ENCODE assay signal across 8 mouse cellular contexts in genomic region chr7:45644183-45644582, GRCm38 (mm10). TPM values are rescaled to one million over a fixed set of nuclear protein-coding genes. Genes with fewer than 3 reads are reported as not detected.
DNase-seq lines count a peak whose midpoint lies in the region; ATAC-seq and TF ChIP-seq lines count a peak whose summit lies in the region.
"Had no signal": no experiment of that assay in that cellular context is flagged by ENCODE, and none has a peak within 500 bp of the region (broad histone marks: within the 10 kb centered on the region; RNA-seq: fewer than 3 reads in every experiment).

No protein-coding gene starts in this region.

- H3K4me2 ChIP-seq in forebrain, embryonic 14.5 days (ENCODE audit: low read length) = peak overlapping the region; percentile 86
- H3K4me2 ChIP-seq in hindbrain, embryonic 15.5 days = peak overlapping the region; percentile 82
- H3K4me2 ChIP-seq in limb, embryonic 13.5 days (replicated peaks) = peak overlapping the region; percentile 80
- peak overlapping the region; percentile 78 for H3K4me2 ChIP-seq in neural tube, embryonic 15.5 days

- no peaks in the 10 kb centered on the region for H3K9me3 ChIP-seq in ES-E14 (ENCODE audit: control insufficient read depth, insufficient read depth, low read depth, low read length)
- no peaks in the 10 kb centered on the region for H3K9me3 ChIP-seq in forebrain, embryonic 14.5 days (replicated peaks; ENCODE audit: control insufficient read depth, low read length)
- no peaks in the 10 kb centered on the region for H3K9me3 ChIP-seq in hindbrain, embryonic 15.5 days
- H3K9me3 ChIP-seq in limb, embryonic 13.5 days = no peaks in the 10 kb centered on the region
- no peaks in the 10 kb centered on the region for H3K9me3 ChIP-seq in neural tube, embryonic 15.5 days (replicated peaks)

- H3K4me1 ChIP-seq in ES-E14 (ENCODE audit: control insufficient read depth in 2 of 2, insufficient read depth in 2 of 2, low read length in 2 of 2, poor library complexity in 1 of 2) = peaks cover 0 to 11% of the 10 kb centered on the region in 2 experiments; a peak in 1 of 4 replicates
- H3K4me1 ChIP-seq in forebrain, embryonic 14.5 days (ENCODE audit: control insufficient read depth, insufficient read depth, low read length) = peaks cover 11% of the 10 kb centered on the region
- H3K4me1 ChIP-seq in hindbrain, embryonic 15.5 days (replicated peaks) = peaks cover 31% of the 10 kb centered on the region
- H3K4me1 ChIP-seq in limb, embryonic 13.5 days = peaks cover 35% of the 10 kb centered on the region
- H3K4me1 ChIP-seq in neural tube, embryonic 15.5 days = peaks cover 34% of the 10 kb centered on the region
- H3K4me1 ChIP-seq in thymus, adult 2 months (replicated peaks; ENCODE audit: control insufficient read depth, insufficient read depth, low read length) = peaks cover 21% of the 10 kb centered on the region

- WGBS in forebrain, embryonic 14.5 days = 2% methylated on average over 18 of the region's 18 CpGs
- WGBS in hindbrain, embryonic 15.5 days = 3% methylated on average over 18 of the region's 18 CpGs
- WGBS in limb, embryonic 13.5 days = 4% methylated on average over 18 of the region's 18 CpGs
- WGBS in neural tube, embryonic 15.5 days = 5% methylated on average over 18 of the region's 18 CpGs
- 69% methylated on average over 18 of the region's 18 CpGs for WGBS in thymus, adult 2 months

- in situ Hi-C loops in ES-E14 (cut with MboI; ENCODE audit: low sequenced_read_pairs in 2 of 2, unreplicated experiment in 2 of 2) = no loop called here

- no peaks in the 10 kb centered on the region for H3K36me3 ChIP-seq in ES-E14 (ENCODE audit: control insufficient read depth, insufficient read depth, low read length, poor library complexity, severe bottlenecking)
- H3K36me3 ChIP-seq in forebrain, embryonic 14.5 days (ENCODE audit: control insufficient read depth, insufficient read depth, low read length) = no peaks in the 10 kb centered on the region
- H3K36me3 ChIP-seq in hindbrain, embryonic 15.5 days = no peaks in the 10 kb centered on the region
- no peaks in the 10 kb centered on the region for H3K36me3 ChIP-seq in limb, embryonic 13.5 days
- no peaks in the 10 kb centered on the region for H3K36me3 ChIP-seq in neural tube, embryonic 15.5 days
- no peaks in the 10 kb centered on the region for H3K36me3 ChIP-seq in thymus, adult 2 months (ENCODE audit: control insufficient read depth, insufficient read depth, low read length)

- H3K4me3 ChIP-seq in ES-E14 (ENCODE audit: insufficient read depth in 1 of 2, low read depth in 1 of 2, low read length in 2 of 2, poor library complexity in 1 of 2, severe bottlenecking in 1 of 2) = peak overlapping the region; percentile 25 to 77
- peak overlapping the region; percentile 24 for H3K4me3 ChIP-seq in forebrain, embryonic 14.5 days (ENCODE audit: low read depth, low read length)
- H3K4me3 ChIP-seq in hindbrain, embryonic 15.5 days = peak overlapping the region; percentile 49
- H3K4me3 ChIP-seq in limb, embryonic 13.5 days = peak overlapping the region; percentile 43
- H3K4me3 ChIP-seq in neural tube, embryonic 15.5 days (replicated peaks) = peak overlapping the region; percentile 52
- no peak overlapping the region for H3K4me3 ChIP-seq in thymus, adult 2 months (ENCODE audit: control insufficient read depth, insufficient read depth, low read length)

- no peak overlapping the region for H3K27ac ChIP-seq in ES-E14 (ENCODE audit: insufficient read depth, low read depth, low read length, poor library complexity, severe bottlenecking)
- peak overlapping the region; percentile 84 for H3K27ac ChIP-seq in forebrain, embryonic 14.5 days (ENCODE audit: low read depth, low read length)
- H3K27ac ChIP-seq in hindbrain, embryonic 15.5 days (replicated peaks) = peak overlapping the region; percentile 90
- peak overlapping the region; percentile 84 for H3K27ac ChIP-seq in limb, embryonic 13.5 days
- peak overlapping the region; percentile 92 for H3K27ac ChIP-seq in neural tube, embryonic 15.5 days (replicated peaks)
- H3K27ac ChIP-seq in thymus, adult 2 months (ENCODE audit: control insufficient read depth, insufficient read depth, low read length) = no peak overlapping the region

- no peak for TF ChIP-seq POLR2A in thymus, adult 2 months (IDR thresholded peaks at IDR 0.05; ENCODE audit: control insufficient read depth, extremely low read depth, insufficient read depth, low read length, poor library complexity)

- no peaks in the 10 kb centered on the region for H3K27me3 ChIP-seq in forebrain, embryonic 14.5 days (replicated peaks; ENCODE audit: control insufficient read depth, insufficient read depth, low read length)
- no peaks in the 10 kb centered on the region for H3K27me3 ChIP-seq in hindbrain, embryonic 15.5 days
- H3K27me3 ChIP-seq in limb, embryonic 13.5 days = no peaks in the 10 kb centered on the region
- no peaks in the 10 kb centered on the region for H3K27me3 ChIP-seq in neural tube, embryonic 15.5 days (replicated peaks)
- H3K27me3 ChIP-seq in thymus, adult 2 months (ENCODE audit: control insufficient read depth, insufficient read depth, low read length) = no peaks in the 10 kb centered on the region

- no peak for DNase-seq in ES-E14 (ENCODE audit: low read depth, low spot score)
- peak; percentile 96 for DNase-seq in brain, adult 2 months (ENCODE audit: low read depth, low spot score)
- DNase-seq in forebrain, embryonic 14.5 days (ENCODE audit: low spot score) = peak; percentile 69
- DNase-seq in thymus, adult 2 months = no peak

- ATAC-seq in forebrain, embryonic 14.5 days = peak; percentile 18
- peak; percentile 16 for ATAC-seq in hindbrain, embryonic 15.5 days (ENCODE audit: low FRiP score, low read depth)
- 0 out of 2 replicates have a peak, but pooled peaks have one; percentile 12 for ATAC-seq in limb, embryonic 13.5 days (ENCODE audit: low FRiP score, low read depth)
- peak; percentile 46 for ATAC-seq in neural tube, embryonic 15.5 days (ENCODE audit: low FRiP score)

- H3K9ac ChIP-seq in ES-E14 (ENCODE audit: insufficient read depth, low read depth, low read length, poor library complexity, severe bottlenecking) = no peak overlapping the region
- peak overlapping the region; percentile 49; the same call in 1 of the 2 replicates for H3K9ac ChIP-seq in forebrain, embryonic 14.5 days (ENCODE audit: low read length)
- peak overlapping the region; percentile 37 for H3K9ac ChIP-seq in hindbrain, embryonic 15.5 days
- peak overlapping the region; percentile 57 for H3K9ac ChIP-seq in limb, embryonic 13.5 days
- H3K9ac ChIP-seq in neural tube, embryonic 15.5 days (replicated peaks) = peak overlapping the region; percentile 33

- TF ChIP-seq CTCF in thymus, adult 2 months (IDR thresholded peaks at IDR 0.05; ENCODE audit: borderline replicate concordance, control insufficient read depth, extremely low read depth, insufficient read depth, low read length, poor library complexity) = no peak

TF ChIP-seq in ES-E14, 5 proteins besides CTCF, POLR2A, EP300 and RAD21:
- TF ChIP-seq ZNF384 (IDR thresholded peaks at IDR 0.05; ENCODE audit: low read depth, low read length) (no peak), CHD2 (IDR thresholded peaks at IDR 0.05; ENCODE audit: low read depth, low read length) (no peak), MAFK (IDR thresholded peaks at IDR 0.05; ENCODE audit: insufficient read depth, low read depth, low read length) (no peak), HCFC1 (IDR thresholded peaks at IDR 0.05; ENCODE audit: borderline replicate concordance, insufficient read depth, low read length) (no peak), ZC3H11A (IDR thresholded peaks at IDR 0.05; ENCODE audit: borderline replicate concordance, low read depth, low read length) (no peak)
TF ChIP-seq in ES-E14: peak in this region for 0.

RNA-seq across cellular contexts. Expression of gene Mamstr, which starts 4.4 kb away (rescaled TPM):
- total RNA-seq in ES-E14 (2012; rRNA removed) = 0.71 and 0.74 TPM in 2 replicates
- polyA plus RNA-seq in forebrain, embryonic 14.5 days (2014; fragmentation: Nextera tagmentation; extraction: Ambion mirVana) = 1.3 and 1.9 TPM in 2 replicates
- 4.0 and 5.2 TPM in 2 replicates for polyA plus RNA-seq in hindbrain, embryonic 15.5 days (2015; fragmentation: Nextera tagmentation; extraction: Ambion mirVana)
- 11.4 TPM in 2 replicates for polyA plus RNA-seq in limb, embryonic 13.5 days (2015; fragmentation: Nextera tagmentation; extraction: Ambion mirVana)
- 4.5 and 5.6 TPM in 2 replicates for polyA plus RNA-seq in neural tube, embryonic 15.5 days (2015; fragmentation: Nextera tagmentation; extraction: Ambion mirVana)
- polyA plus RNA-seq in thymus, adult 2 months (2012; rRNA removed) = 3.9 and 4.4 TPM in 2 replicates

RNA-seq across cellular contexts. Expression of gene Rasip1, which starts 16.9 kb away (rescaled TPM):
- 5.3 and 8.6 TPM in 2 replicates for total RNA-seq in ES-E14 (2012; rRNA removed)
- 7.3 and 9.7 TPM in 2 replicates for polyA plus RNA-seq in forebrain, embryonic 14.5 days (2014; fragmentation: Nextera tagmentation; extraction: Ambion mirVana)
- 20.2 and 24.3 TPM in 2 replicates for polyA plus RNA-seq in hindbrain, embryonic 15.5 days (2015; fragmentation: Nextera tagmentation; extraction: Ambion mirVana)
- polyA plus RNA-seq in limb, embryonic 13.5 days (2015; fragmentation: Nextera tagmentation; extraction: Ambion mirVana) = 7.7 and 9.5 TPM in 2 replicates
- polyA plus RNA-seq in neural tube, embryonic 15.5 days (2015; fragmentation: Nextera tagmentation; extraction: Ambion mirVana) = 15.4 and 17.6 TPM in 2 replicates
- polyA plus RNA-seq in thymus, adult 2 months (2012; rRNA removed) = 6.3 and 8.6 TPM in 2 replicates
- total RNA-seq: common myeloid progenitor, adult 5-6 weeks had no signal

RNA-seq across cellular contexts. Expression of gene Fut2, which starts 22.0 kb away (rescaled TPM):
- total RNA-seq in ES-E14 (2012; rRNA removed) = 0.27 and 0.37 TPM in 2 replicates
- 0.11 TPM in 1 of 2 replicates, not detected in the other for polyA plus RNA-seq in forebrain, embryonic 14.5 days (2014; fragmentation: Nextera tagmentation; extraction: Ambion mirVana)
- 0.05 and 0.32 TPM in 2 replicates for polyA plus RNA-seq in hindbrain, embryonic 15.5 days (2015; fragmentation: Nextera tagmentation; extraction: Ambion mirVana)
- polyA plus RNA-seq in limb, embryonic 13.5 days (2015; fragmentation: Nextera tagmentation; extraction: Ambion mirVana) = 0.47 and 0.74 TPM in 2 replicates
- polyA plus RNA-seq in neural tube, embryonic 15.5 days (2015; fragmentation: Nextera tagmentation; extraction: Ambion mirVana) = 0.36 and 2.5 TPM in 2 replicates
- 1.3 and 1.9 TPM in 2 replicates for polyA plus RNA-seq in thymus, adult 2 months (2012; rRNA removed)
- total RNA-seq: common myeloid progenitor, adult 5-6 weeks had no signal

RNA-seq across cellular contexts. Expression of gene Izumo1, which starts 22.6 kb away (rescaled TPM):
- total RNA-seq in ES-E14 (2012; rRNA removed) = 0.31 and 0.63 TPM in 2 replicates
- polyA plus RNA-seq in forebrain, embryonic 14.5 days (2014; fragmentation: Nextera tagmentation; extraction: Ambion mirVana) = not detected in 2 replicates
- polyA plus RNA-seq in hindbrain, embryonic 15.5 days (2015; fragmentation: Nextera tagmentation; extraction: Ambion mirVana) = 0.08 and 0.09 TPM in 2 replicates
- 0.11 TPM in 1 of 2 replicates, not detected in the other for polyA plus RNA-seq in limb, embryonic 13.5 days (2015; fragmentation: Nextera tagmentation; extraction: Ambion mirVana)
- polyA plus RNA-seq in neural tube, embryonic 15.5 days (2015; fragmentation: Nextera tagmentation; extraction: Ambion mirVana) = 0.14 TPM in 1 of 2 replicates, not detected in the other
- 0.45 and 0.75 TPM in 2 replicates for polyA plus RNA-seq in thymus, adult 2 months (2012; rRNA removed)

RNA-seq across cellular contexts. Expression of gene Fut1, which starts 27.1 kb away (rescaled TPM):
- 0.49 and 2.5 TPM in 2 replicates for total RNA-seq in ES-E14 (2012; rRNA removed)
- polyA plus RNA-seq in forebrain, embryonic 14.5 days (2014; fragmentation: Nextera tagmentation; extraction: Ambion mirVana) = not detected in 2 replicates
- not detected in 2 replicates for polyA plus RNA-seq in hindbrain, embryonic 15.5 days (2015; fragmentation: Nextera tagmentation; extraction: Ambion mirVana)
- polyA plus RNA-seq in limb, embryonic 13.5 days (2015; fragmentation: Nextera tagmentation; extraction: Ambion mirVana) = 0.29 and 0.47 TPM in 2 replicates
- 0.69 TPM in 1 of 2 replicates, not detected in the other for polyA plus RNA-seq in neural tube, embryonic 15.5 days (2015; fragmentation: Nextera tagmentation; extraction: Ambion mirVana)
- polyA plus RNA-seq in thymus, adult 2 months (2012; rRNA removed) = 4.7 and 5.9 TPM in 2 replicates
- total RNA-seq: common myeloid progenitor, adult 5-6 weeks had no signal

Comparison
In these comparisons a context has a peak if more than half of its experiments do, and no peak if none do; other contexts are left out.
1. DNase-seq: peak in brain, adult 2 months (single experiment) and forebrain, embryonic 14.5 days (single experiment); none in ES-E14 (single experiment) and thymus, adult 2 months (single experiment).
2. H3K27ac ChIP-seq: peak in forebrain, embryonic 14.5 days (single experiment), hindbrain, embryonic 15.5 days (single experiment), limb, embryonic 13.5 days (single experiment) and neural tube, embryonic 15.5 days (single experiment); none in ES-E14 (single experiment) and thymus, adult 2 months (single experiment).
3. Peak in every context shown above with its lines, with median percentiles within 50 percentile points of each other: ATAC-seq and H3K4me2 ChIP-seq.